ENCODE assay signal across 29 mouse cellular contexts in genomic region chr2:4370499-4370898, GRCm38 (mm10).
DNase-seq lines count a peak whose midpoint lies in the region; ATAC-seq and TF ChIP-seq lines count a peak whose summit lies in the region.
"Had no signal": no experiment of that assay in that cellular context is flagged by ENCODE, and none has a peak within 500 bp of the region (broad histone marks: within the 10 kb centered on the region; RNA-seq: fewer than 3 reads in every experiment).

No protein-coding gene starts in this region.

- H3K27ac ChIP-seq in forebrain, embryonic 13.5 days, result peak overlapping the region; percentile 35; the same call in 1 of the 2 replicates
- no peak overlapping the region for H3K27ac ChIP-seq in forebrain, embryonic 10.5 days
- H3K27ac ChIP-seq in forebrain, embryonic 16.5 days (ENCODE audit: low read length), result peak overlapping the region; percentile 65
- H3K27ac ChIP-seq in midbrain, embryonic 15.5 days, result 0 out of 2 replicates have a peak overlapping the region, but pooled peaks have one; percentile 53
- H3K27ac ChIP-seq in liver, postnatal 0 days (ENCODE audit: low read depth), result no peak overlapping the region
- H3K27ac ChIP-seq: embryonic facial prominence, embryonic 10.5 days; embryonic facial prominence, embryonic 15.5 days; gastrocnemius, adult 2 months; heart, embryonic 13.5 days; kidney, embryonic 15.5 days; liver, embryonic 14.5 days; neural tube, embryonic 12.5 days had no signal

- TF ChIP-seq CTCF in brain, embryonic 14.5 days (IDR thresholded peaks at IDR 0.05; ENCODE audit: borderline replicate concordance, extremely low read depth, insufficient read depth, insufficient read length), result no peak
- TF ChIP-seq CTCF in liver, postnatal 0 days (IDR thresholded peaks at IDR 0.05; ENCODE audit: low read depth), result no peak

- no peak overlapping the region for H3K4me3 ChIP-seq in forebrain, embryonic 13.5 days
- no peak overlapping the region for H3K4me3 ChIP-seq in forebrain, embryonic 10.5 days
- H3K4me3 ChIP-seq in forebrain, embryonic 16.5 days (replicated peaks; ENCODE audit: low read length), result no peak overlapping the region
- no peak overlapping the region for H3K4me3 ChIP-seq in midbrain, embryonic 15.5 days
- no peak overlapping the region for H3K4me3 ChIP-seq in liver, postnatal 0 days (ENCODE audit: low read depth, low read length)
- H3K4me3 ChIP-seq: embryonic facial prominence, embryonic 10.5 days; embryonic facial prominence, embryonic 15.5 days; gastrocnemius, adult 2 months; heart, embryonic 13.5 days; kidney, embryonic 15.5 days; myocyte; neural tube, embryonic 12.5 days had no signal

- no peak overlapping the region for H3K4me2 ChIP-seq in forebrain, embryonic 13.5 days
- H3K4me2 ChIP-seq in forebrain, embryonic 16.5 days (ENCODE audit: low read length), result no peak overlapping the region
- H3K4me2 ChIP-seq in midbrain, embryonic 15.5 days, result no peak overlapping the region
- no peak overlapping the region for H3K4me2 ChIP-seq in liver, postnatal 0 days (ENCODE audit: low read depth, low read length)
- H3K4me2 ChIP-seq: embryonic facial prominence, embryonic 15.5 days; heart, embryonic 13.5 days; kidney, embryonic 15.5 days; lung, embryonic 14.5 days; neural tube, embryonic 12.5 days had no signal

- TF ChIP-seq POLR2A in brain, embryonic 14.5 days (IDR thresholded peaks at IDR 0.05; ENCODE audit: borderline replicate concordance, extremely low read depth, insufficient read depth, insufficient read length, poor library complexity, severe bottlenecking), result no peak

- no peak overlapping the region for H3K9ac ChIP-seq in forebrain, embryonic 13.5 days
- H3K9ac ChIP-seq in forebrain, embryonic 16.5 days (replicated peaks; ENCODE audit: low read depth, low read length), result no peak overlapping the region
- no peak overlapping the region for H3K9ac ChIP-seq in midbrain, embryonic 15.5 days
- H3K9ac ChIP-seq in liver, postnatal 0 days (replicated peaks), result no peak overlapping the region
- H3K9ac ChIP-seq: embryonic facial prominence, embryonic 15.5 days; heart, embryonic 13.5 days; kidney, embryonic 15.5 days; liver, embryonic 14.5 days; lung, embryonic 14.5 days; neural tube, embryonic 12.5 days had no signal

- DNase-seq in forebrain, embryonic 10.5 days (ENCODE audit: extremely low spot score, low spot score), result no peak
- DNase-seq in brain, embryonic 14.5 days (ENCODE audit: low read depth), result peak; percentile 72
- no peak for DNase-seq in adrenal gland, adult 2 months
- no peak for DNase-seq in liver, postnatal 0 days
- DNase-seq: adrenal gland, postnatal 14 days; cerebellum, adult 18-20 months; gastrocnemius, adult 2 months; gastrocnemius, postnatal 36 days; heart, adult 18-20 months; heart, postnatal 10 days; kidney, adult 18-20 months; kidney, postnatal 25 days; liver; lung, embryonic 14.5 days; lung, postnatal 14 days; right cerebral cortex, adult 18-20 months; thymus, adult 2 months; thymus, postnatal 4 days had no signal

- H3K9me3 ChIP-seq in forebrain, embryonic 13.5 days (replicated peaks), result no peaks in the 10 kb centered on the region
- H3K9me3 ChIP-seq in forebrain, embryonic 10.5 days, result no peaks in the 10 kb centered on the region
- no peaks in the 10 kb centered on the region for H3K9me3 ChIP-seq in forebrain, embryonic 16.5 days (ENCODE audit: control insufficient read depth, low read length)
- H3K9me3 ChIP-seq in midbrain, embryonic 15.5 days, result no peaks in the 10 kb centered on the region
- H3K9me3 ChIP-seq in liver, postnatal 0 days (ENCODE audit: low read length), result no peaks in the 10 kb centered on the region
- H3K9me3 ChIP-seq: embryonic facial prominence, embryonic 10.5 days; embryonic facial prominence, embryonic 15.5 days; G1E; heart, embryonic 13.5 days; kidney, embryonic 15.5 days; neural tube, embryonic 12.5 days had no signal

- no peaks in the 10 kb centered on the region for H3K36me3 ChIP-seq in forebrain, embryonic 13.5 days (ENCODE audit: poor library complexity, severe bottlenecking)
- H3K36me3 ChIP-seq in forebrain, embryonic 10.5 days (replicated peaks), result no peaks in the 10 kb centered on the region
- H3K36me3 ChIP-seq in forebrain, embryonic 16.5 days (ENCODE audit: control insufficient read depth, insufficient read depth), result no peaks in the 10 kb centered on the region
- no peaks in the 10 kb centered on the region for H3K36me3 ChIP-seq in midbrain, embryonic 15.5 days (replicated peaks)
- no peaks in the 10 kb centered on the region for H3K36me3 ChIP-seq in liver, postnatal 0 days (replicated peaks; ENCODE audit: insufficient read depth, low read length)
- H3K36me3 ChIP-seq: embryonic facial prominence, embryonic 15.5 days; G1E; heart, embryonic 13.5 days; kidney, embryonic 15.5 days; neural tube, embryonic 12.5 days had no signal

- H3K27me3 ChIP-seq in forebrain, embryonic 13.5 days, result no peaks in the 10 kb centered on the region
- no peaks in the 10 kb centered on the region for H3K27me3 ChIP-seq in forebrain, embryonic 10.5 days (ENCODE audit: poor library complexity, severe bottlenecking)
- H3K27me3 ChIP-seq in forebrain, embryonic 16.5 days (replicated peaks; ENCODE audit: control insufficient read depth, insufficient read depth, low read length), result no peaks in the 10 kb centered on the region
- H3K27me3 ChIP-seq in midbrain, embryonic 15.5 days (replicated peaks), result no peaks in the 10 kb centered on the region
- H3K27me3 ChIP-seq in liver, postnatal 0 days (ENCODE audit: insufficient read depth, low read length), result no peaks in the 10 kb centered on the region
- H3K27me3 ChIP-seq: embryonic facial prominence, embryonic 15.5 days; heart, embryonic 13.5 days; kidney, embryonic 15.5 days; neural tube, embryonic 12.5 days had no signal

- ATAC-seq in forebrain, embryonic 13.5 days, result peak; percentile 72
- peak; percentile 76 for ATAC-seq in forebrain, embryonic 16.5 days
- peak; percentile 88 for ATAC-seq in midbrain, embryonic 15.5 days (replicated peaks)
- no peak for ATAC-seq in liver, postnatal 0 days

- peaks cover 7% of the 10 kb centered on the region; the same call in 1 of the 2 replicates for H3K4me1 ChIP-seq in forebrain, embryonic 13.5 days
- no peaks in the 10 kb centered on the region for H3K4me1 ChIP-seq in forebrain, embryonic 10.5 days
- H3K4me1 ChIP-seq in forebrain, embryonic 16.5 days (replicated peaks; ENCODE audit: control insufficient read depth, insufficient read depth, low read length), result peaks cover 12% of the 10 kb centered on the region
- H3K4me1 ChIP-seq in midbrain, embryonic 15.5 days, result peaks cover 10% of the 10 kb centered on the region; the same call in 1 of the 2 replicates
- no peaks in the 10 kb centered on the region for H3K4me1 ChIP-seq in liver, postnatal 0 days (ENCODE audit: insufficient read depth)
- H3K4me1 ChIP-seq: neural tube, embryonic 12.5 days had no signal

- WGBS in forebrain, embryonic 13.5 days, result 73% methylated on average over 7 of the region's 7 CpGs
- 89% methylated on average over 7 of the region's 7 CpGs for WGBS in forebrain, embryonic 10.5 days
- 45% methylated on average over 7 of the region's 7 CpGs for WGBS in forebrain, embryonic 16.5 days
- WGBS in midbrain, embryonic 15.5 days, result 49% methylated on average over 7 of the region's 7 CpGs
- WGBS in liver, postnatal 0 days (ENCODE audit: insufficient replicate concordance), result 85% methylated on average over 7 of the region's 7 CpGs

- TF ChIP-seq EP300 in liver, postnatal 0 days (IDR thresholded peaks at IDR 0.05; ENCODE audit: low read depth), result no peak

Comparison
In these comparisons a context has a peak if more than half of its experiments do, and no peak if none do; other contexts are left out.
1. H3K27ac ChIP-seq: peak in forebrain, embryonic 13.5 days (single experiment), forebrain, embryonic 16.5 days (single experiment) and midbrain, embryonic 15.5 days (single experiment); none in forebrain, embryonic 10.5 days (single experiment) and liver, postnatal 0 days (single experiment).